Mouse (Mus musculus) liver, adult 2 months (tissue): Measurements from ENCODE around the gene Arpc2. TPM values are rescaled to one million over a fixed set of nuclear protein-coding genes. Genes with fewer than 3 reads are reported as not detected.
A peak's percentile ranks its signal among the peaks of the same experiment; 100 is the strongest.

ENCODE experiments used
- DNase-seq: peaks from one replicate; pipeline ENCODE4 v3.0.0-alpha.2; 2011; ENCODE audit warnings: low read depth, low spot score; ENCODE audit errors: extremely low read depth
- H3K27ac ChIP-seq: fragments of 200-500 bp; replicated peaks from 2 replicates; pipeline ENCODE4 v1.5.1; 2012; ENCODE audit warnings: low read depth, mild to moderate bottlenecking, control low read depth, inconsistent platforms, low read length; ENCODE audit not compliant: insufficient read depth
- H3K27me3 ChIP-seq: fragments of 200-500 bp; 2 replicates; pipeline ENCODE4 v1.6.1; 2012; ENCODE audit warnings: mild to moderate bottlenecking, moderate library complexity, low read length, inconsistent platforms; ENCODE audit not compliant: control insufficient read depth, insufficient read depth
- H3K36me3 ChIP-seq: fragments of 200-500 bp; 2 replicates; pipeline ENCODE4 v1.6.1; 2012; ENCODE audit warnings: low read length, inconsistent platforms; ENCODE audit not compliant: control insufficient read depth, insufficient read depth
- H3K4me1 ChIP-seq: fragments of 200-500 bp; 2 replicates; pipeline ENCODE4 v1.6.1; 2011; ENCODE audit warnings: low read length; ENCODE audit not compliant: control insufficient read depth, insufficient read depth
- H3K4me3 ChIP-seq: fragments of 200-500 bp; 2 replicates; pipeline ENCODE4 v1.5.1; 2011; ENCODE audit warnings: low read depth, mild to moderate bottlenecking, control low read depth, low read length, moderate library complexity; ENCODE audit not compliant: insufficient read depth
- H3K79me2 ChIP-seq: fragments of 200-500 bp; 2 replicates; pipeline ENCODE4 v1.6.1; 2012; ENCODE audit warnings: inconsistent platforms, mild to moderate bottlenecking, low read length, moderate library complexity; ENCODE audit not compliant: control insufficient read depth, insufficient read depth
- H3K9ac ChIP-seq: fragments of 200-500 bp; 2 replicates; pipeline ENCODE4 v1.6.1; 2012; ENCODE audit warnings: low read depth, mild to moderate bottlenecking, control low read depth, inconsistent platforms, low read length
- CTCF ChIP-seq: fragments of 200-500 bp; IDR thresholded peaks from 2 replicates; pipeline ENCODE4 v1.5.1; 2011; ENCODE audit warnings: low read depth, low read length, control low read depth
- POLR2A ChIP-seq: fragments of 200-500 bp; IDR thresholded peaks from 2 replicates; pipeline ENCODE4 v1.6.1; 2011; ENCODE audit warnings: low read length, control low read depth; ENCODE audit not compliant: insufficient read depth; ENCODE audit errors: extremely low read depth
- WGBS: fragments of 180-500 bp; shearing (Covaris S2); methylation state at CpG from one replicate; pipeline ENCODE4 v1.1.7; 2018; 5-methylcytosine and 5-hydroxymethylcytosine counted together
- polyA plus RNA-seq: library from polyadenylated mRNA; depleted of rRNA; stranded (reverse); fragments of >200 nt; gene quantifications from 2 replicates; pipeline ENCODE4 v1.2.3, GENCODE M21; 2012; rRNA removed
- total RNA-seq: library from RNA; depleted of rRNA; stranded (reverse); fragments of >200 nt; gene quantifications from 2 replicates; pipeline ENCODE4 v1.2.3, GENCODE M21; 2014; rRNA removed

Gene Arpc2
- total and polyA plus RNA-seq, 2 experiments: 70.5 to 96.3 TPM

DNA sequence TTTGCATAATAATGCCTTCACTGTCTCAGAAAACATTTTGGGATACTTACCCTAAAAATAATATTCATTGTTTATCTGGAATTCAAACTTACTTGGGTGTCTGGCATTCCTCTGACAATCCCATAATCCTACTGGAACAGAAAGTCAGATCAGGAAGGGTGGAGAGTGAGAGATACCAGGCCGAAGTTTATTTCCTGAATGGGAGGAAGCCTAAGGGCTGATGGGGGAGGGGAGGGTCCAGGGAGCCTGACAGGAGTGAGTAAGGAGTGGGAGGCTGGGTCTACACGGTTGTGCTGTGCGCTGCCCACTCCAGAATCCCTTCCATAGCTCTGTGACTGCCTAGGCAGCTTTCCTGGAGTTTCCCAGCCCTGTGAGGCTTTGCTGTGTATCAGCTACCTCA lies 73.9 kb downstream of the Arpc2 start:
- DNase-seq: no peak
- H3K4me1 ChIP-seq: peaks cover 10% of the 10 kb centered on the region
- H3K36me3 ChIP-seq: no peaks in the 10 kb centered on the region
- no peak overlapping the region for H3K9ac ChIP-seq
- no peak overlapping the region for H3K4me3 ChIP-seq
- H3K79me2 ChIP-seq: no peaks in the 10 kb centered on the region
- H3K27me3 ChIP-seq: no peaks in the 10 kb centered on the region
- H3K27ac ChIP-seq: peak overlapping the region; percentile 1; the same call in 1 of the 2 replicates
- TF ChIP-seq POLR2A (no peak), CTCF (no peak)
- WGBS: 38% methylated on average over 3 of the region's 3 CpGs

DNA sequence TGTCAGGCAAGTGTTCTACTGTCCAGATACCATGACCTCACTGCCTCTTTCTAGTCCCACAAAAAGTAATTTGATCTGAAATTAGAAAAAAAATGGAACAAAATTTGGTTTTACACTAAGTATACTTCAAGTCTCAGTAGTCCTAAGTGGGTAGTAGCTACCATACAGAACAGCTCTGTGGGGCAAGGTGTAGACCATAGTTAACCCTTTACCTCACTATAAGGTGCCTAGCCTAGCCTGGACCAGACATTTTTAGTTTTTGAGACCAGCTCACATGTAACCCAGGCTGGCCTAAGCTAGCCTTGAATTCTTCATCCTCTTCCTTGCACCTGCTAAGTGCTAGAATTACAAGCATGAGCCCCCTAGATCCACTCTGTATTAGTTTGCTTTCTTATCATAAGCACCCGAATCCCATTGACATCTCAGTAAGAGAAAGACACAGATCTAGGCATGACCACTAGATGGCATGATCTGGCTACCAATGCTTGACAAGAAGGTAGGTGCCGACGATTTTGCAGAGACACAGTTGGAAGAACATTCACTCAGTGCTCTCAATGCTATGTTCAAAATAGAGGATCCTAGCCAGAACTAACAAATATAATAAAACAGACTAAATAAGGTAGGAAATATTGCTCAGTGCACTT lies 77.3 kb downstream of the Arpc2 start:
- H3K27me3 ChIP-seq: no peaks in the 10 kb centered on the region
- no peak overlapping the region for H3K4me3 ChIP-seq
- TF ChIP-seq POLR2A: no peak
- peak; percentile 54 for TF ChIP-seq CTCF
- H3K79me2 ChIP-seq: no peaks in the 10 kb centered on the region
- no peaks in the 10 kb centered on the region; the same call in 1 of the 2 replicates for H3K4me1 ChIP-seq
- H3K9ac ChIP-seq: no peak overlapping the region
- peak; percentile 84 for DNase-seq
- H3K36me3 ChIP-seq: no peaks in the 10 kb centered on the region
- 2% methylated on average over 3 of the region's 3 CpGs for WGBS
- no peak overlapping the region for H3K27ac ChIP-seq

DNA sequence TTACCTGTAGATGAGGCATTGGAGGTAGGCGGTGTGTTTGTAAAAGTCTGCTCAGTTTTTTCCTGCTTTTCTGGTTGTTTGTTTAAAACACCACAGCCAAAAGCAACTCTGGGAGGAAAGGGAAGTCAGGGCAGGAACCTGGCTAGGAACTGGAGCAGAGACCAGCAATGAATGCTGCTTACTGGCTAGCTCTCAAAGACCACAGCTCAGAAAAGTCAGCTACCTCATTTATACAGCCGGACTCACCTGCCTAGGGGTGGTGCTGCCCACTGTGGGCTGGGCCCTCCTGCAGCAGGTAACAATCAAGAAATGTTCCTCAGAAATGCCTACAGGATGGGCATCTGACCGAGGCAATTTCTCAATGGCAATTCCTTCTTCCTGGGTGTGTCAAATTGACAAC lies 78.9 kb downstream of the Arpc2 start:
- Histone ChIP-seq H3K79me2 (no peaks in the 10 kb centered on the region), H3K4me3 (no peak overlapping the region), H3K9ac (no peak overlapping the region), H3K27ac (no peak overlapping the region), H3K36me3 (no peaks in the 10 kb centered on the region), H3K27me3 (no peaks in the 10 kb centered on the region), H3K4me1 (peaks cover 6% of the 10 kb centered on the region; the same call in 1 of the 2 replicates)
- DNase-seq: no peak
- TF ChIP-seq CTCF (no peak), POLR2A (no peak)
- 84% methylated on average over 3 of the region's 3 CpGs for WGBS

DNA sequence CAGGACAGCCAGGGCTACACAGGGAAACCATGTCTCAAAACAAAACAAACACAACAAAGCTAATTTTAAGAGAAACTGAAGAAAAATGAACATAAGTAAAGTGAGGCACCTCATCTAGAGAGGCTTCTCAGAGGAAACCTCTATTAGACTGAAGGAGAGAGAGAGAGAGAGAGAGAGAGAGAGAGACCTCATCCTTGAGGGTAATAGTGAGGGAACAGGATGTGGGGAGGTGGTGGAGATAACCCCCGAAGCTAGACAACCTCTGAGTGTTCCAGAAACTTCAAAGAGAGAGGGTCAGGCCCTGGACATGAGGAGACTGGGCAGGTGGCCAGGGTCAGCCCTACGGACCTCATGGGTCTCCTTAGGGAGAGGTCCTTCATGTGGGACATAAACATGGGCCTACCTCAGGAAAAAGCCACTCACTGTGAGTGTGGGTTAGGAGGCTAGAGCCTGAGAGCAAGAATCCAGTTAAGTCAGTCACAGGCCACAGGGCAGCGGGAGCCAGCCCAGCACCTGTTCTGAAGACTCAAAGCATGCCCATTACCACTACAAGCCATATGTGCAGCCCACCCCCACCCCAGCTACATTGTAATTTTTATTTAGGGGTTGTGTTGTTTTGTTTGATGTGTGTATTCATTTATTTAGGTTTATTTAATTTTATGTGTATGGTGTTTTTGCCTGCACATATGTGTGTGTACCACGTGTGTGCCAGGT lies 80.4 kb downstream of the Arpc2 start:
- H3K4me3 ChIP-seq: no peak overlapping the region

More for the DNA sequence above, 80.4 kb downstream of the Arpc2 start:
- TF ChIP-seq POLR2A (no peak), CTCF (no peak)
- H3K27ac ChIP-seq: no peak overlapping the region
- H3K79me2 ChIP-seq: no peaks in the 10 kb centered on the region
- no peaks in the 10 kb centered on the region for H3K36me3 ChIP-seq
- H3K4me1 ChIP-seq: peaks cover 6% of the 10 kb centered on the region; the same call in 1 of the 2 replicates
- no peak overlapping the region for H3K9ac ChIP-seq
- H3K27me3 ChIP-seq: no peaks in the 10 kb centered on the region
- WGBS: 76% methylated on average over 4 of the region's 4 CpGs
- DNase-seq: no peak

Other genes starting within 250 kb of the Arpc2 start
- gene Tns1, start 111.6 kb upstream of the Arpc2 start, total RNA-seq: 17.9 and 25.2 TPM in 2 replicates
- 42.1 and 47.9 TPM in 2 replicates for gene Tns1, start 111.6 kb upstream of the Arpc2 start, polyA plus RNA-seq
- 0.20 and 0.37 TPM in 2 replicates for gene Rufy4, start 110.5 kb upstream of the Arpc2 start, total RNA-seq
- gene Rufy4, start 110.5 kb upstream of the Arpc2 start, polyA plus RNA-seq: 0.09 and 0.32 TPM in 2 replicates
- gene Cxcr2, start 82.1 kb upstream of the Arpc2 start, total RNA-seq: 0.07 TPM in 1 of 2 replicates, not detected in the other
- gene Cxcr2, start 82.1 kb upstream of the Arpc2 start, polyA plus RNA-seq: 0.13 and 0.15 TPM in 2 replicates
- gene Cxcr1, start 41.5 kb upstream of the Arpc2 start, total RNA-seq: not detected in 2 replicates
- gene Cxcr1, start 41.5 kb upstream of the Arpc2 start, polyA plus RNA-seq: not detected in 2 replicates
- not detected in 2 replicates for gene Gpbar1, start 42.5 kb downstream of the Arpc2 start, total RNA-seq
- gene Gpbar1, start 42.5 kb downstream of the Arpc2 start, polyA plus RNA-seq: 0.11 and 0.20 TPM in 2 replicates
- 112 and 115 TPM in 2 replicates for gene Aamp, start 48.7 kb downstream of the Arpc2 start, total RNA-seq
- gene Aamp, start 48.7 kb downstream of the Arpc2 start, polyA plus RNA-seq: 156 TPM in 2 replicates
- 28.0 and 34.4 TPM in 2 replicates for gene Pnkd, start 48.8 kb downstream of the Arpc2 start, total RNA-seq
- gene Pnkd, start 48.8 kb downstream of the Arpc2 start, polyA plus RNA-seq: 130 and 138 TPM in 2 replicates
- 26.1 and 31.5 TPM in 2 replicates for gene Tmbim1, start 69.5 kb downstream of the Arpc2 start, total RNA-seq
- 89.8 and 101 TPM in 2 replicates for gene Tmbim1, start 69.5 kb downstream of the Arpc2 start, polyA plus RNA-seq
- gene Catip, start 126.0 kb downstream of the Arpc2 start, total RNA-seq: 0.09 TPM in 1 of 2 replicates, not detected in the other
- gene Catip, start 126.0 kb downstream of the Arpc2 start, polyA plus RNA-seq: 0.09 TPM in 1 of 2 replicates, not detected in the other
- gene Slc11a1, start 139.1 kb downstream of the Arpc2 start, total RNA-seq: 17.5 and 23.4 TPM in 2 replicates
- gene Slc11a1, start 139.1 kb downstream of the Arpc2 start, polyA plus RNA-seq: 10.8 and 21.4 TPM in 2 replicates
- 27.1 and 41.9 TPM in 2 replicates for gene Ctdsp1, start 155.4 kb downstream of the Arpc2 start, total RNA-seq
- 167 and 185 TPM in 2 replicates for gene Ctdsp1, start 155.4 kb downstream of the Arpc2 start, polyA plus RNA-seq
- 0.13 and 0.18 TPM in 2 replicates for gene Vil1, start 173.3 kb downstream of the Arpc2 start, total RNA-seq
- 0.22 and 0.26 TPM in 2 replicates for gene Vil1, start 173.3 kb downstream of the Arpc2 start, polyA plus RNA-seq